Mouse (Mus musculus) G1E (cell line): ENCODE results near the gene Dusp28.

Experiments used
- GATA1 ChIP-seq: IDR thresholded peaks from 2 replicates; pipeline ENCODE4 v1.6.1; 2012; ENCODE audit warnings: borderline replicate concordance, low read length, inconsistent platforms, mixed read lengths
- TAL1 ChIP-seq: conservative IDR thresholded peaks from 2 replicates; pipeline ENCODE4 v1.6.1; 2012; ENCODE audit warnings: low read depth, low read length, inconsistent platforms, mixed read lengths

GRCm38 (mm10) chr1:92906779-92907631 is at the start of gene Dusp28:
- no peak for TF ChIP-seq GATA1
- TF ChIP-seq TAL1, result no peak
